Mouse (Mus musculus): Measurements from ENCODE around the gene Usp36.
A peak's percentile ranks its signal among the peaks of the same experiment; 100 is the strongest.

Gene Usp36

DNA sequence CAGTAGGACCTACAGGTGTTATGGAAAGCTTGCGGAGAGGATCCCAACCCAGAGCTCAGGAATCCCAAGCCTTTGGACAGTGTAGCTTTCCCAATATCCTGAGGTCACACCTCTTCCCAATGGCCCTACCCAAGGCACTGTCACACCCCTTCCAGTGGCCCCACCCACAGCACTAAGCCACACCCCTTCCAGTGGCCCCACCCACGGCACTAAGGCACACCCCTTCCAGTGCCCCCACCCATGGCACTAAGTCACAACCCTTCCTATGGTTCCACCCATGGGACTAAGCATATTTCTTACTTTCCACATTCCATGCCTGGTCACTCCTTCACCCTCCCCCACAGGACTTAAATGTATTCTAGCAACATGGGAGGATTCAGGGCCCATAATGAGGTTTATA lies 8.8 kb upstream of the Usp36 start:
- peak; percentile 32 for DNase-seq (ENCODE audit: low read depth, low spot score)

GRCm38 (mm10) chr11:118297967-118298366 lies 7.9 kb upstream of the Usp36 start:
- no peak for DNase-seq (ENCODE audit: low read depth, low spot score)

DNA sequence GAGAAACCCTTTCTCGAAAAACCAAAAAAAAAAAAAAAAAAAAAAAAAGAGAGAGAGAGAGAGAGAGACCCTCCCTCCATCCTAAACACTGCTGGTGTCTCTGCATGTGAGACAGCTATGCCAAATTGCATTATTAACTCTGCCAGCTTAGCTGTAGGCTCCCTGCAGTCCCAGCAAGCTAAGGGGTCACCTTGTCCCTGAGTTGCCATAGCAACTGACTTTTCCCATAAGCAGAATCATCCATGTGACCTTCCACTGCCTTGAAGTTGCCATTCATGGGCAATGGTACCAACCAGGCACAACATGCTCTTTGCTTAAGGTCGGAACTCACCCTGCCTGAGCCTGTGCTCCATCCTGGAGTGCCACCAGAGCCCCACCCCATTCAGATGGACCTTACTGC lies 5.0 kb upstream of the Usp36 start:
- no peak for DNase-seq (ENCODE audit: low read depth, low spot score)

GRCm38 (mm10) chr11:118292671-118293070 lies 2.6 kb upstream of the Usp36 start:
- no peak for DNase-seq (ENCODE audit: low read depth, low spot score)

- peak; percentile 61 for DNase-seq (ENCODE audit: low read depth, low spot score)
Measured at GRCm38 (mm10) chr11:118289562-118289961, 482 bp downstream of the Usp36 start.

GRCm38 (mm10) chr11:118289037-118289511 lies 970 bp downstream of the Usp36 start:
- peak; percentile 74 for DNase-seq (ENCODE audit: low read depth, low spot score)

- DNase-seq (ENCODE audit: low read depth, low spot score), result no peak
Measured at GRCm38 (mm10) chr11:118287573-118287972, 2.5 kb downstream of the Usp36 start.

GRCm38 (mm10) chr11:118286434-118286833 lies 3.6 kb downstream of the Usp36 start:
- no peak for DNase-seq (ENCODE audit: low read depth, low spot score)

DNA sequence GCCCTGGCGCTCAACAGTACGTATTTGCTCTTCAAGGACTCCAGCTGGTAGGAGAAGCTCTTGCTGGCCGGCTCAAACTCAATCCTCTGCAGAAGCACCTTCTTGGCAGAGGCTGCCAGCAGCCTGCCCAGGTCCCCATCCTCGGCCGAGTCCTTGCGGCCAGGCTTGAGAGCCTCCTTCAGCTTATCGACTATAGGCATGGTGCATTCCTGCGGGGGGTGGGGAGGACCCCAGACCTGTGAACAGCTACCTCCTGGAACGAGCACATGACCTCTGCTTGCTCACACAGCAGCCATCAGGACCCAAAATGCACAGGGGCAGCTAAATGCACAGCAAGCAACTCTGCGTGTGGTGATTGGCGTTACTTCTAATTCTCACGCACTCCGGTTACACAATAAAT lies 4.3 kb downstream of the Usp36 start:
- no peak for DNase-seq (ENCODE audit: low read depth, low spot score)

DNA sequence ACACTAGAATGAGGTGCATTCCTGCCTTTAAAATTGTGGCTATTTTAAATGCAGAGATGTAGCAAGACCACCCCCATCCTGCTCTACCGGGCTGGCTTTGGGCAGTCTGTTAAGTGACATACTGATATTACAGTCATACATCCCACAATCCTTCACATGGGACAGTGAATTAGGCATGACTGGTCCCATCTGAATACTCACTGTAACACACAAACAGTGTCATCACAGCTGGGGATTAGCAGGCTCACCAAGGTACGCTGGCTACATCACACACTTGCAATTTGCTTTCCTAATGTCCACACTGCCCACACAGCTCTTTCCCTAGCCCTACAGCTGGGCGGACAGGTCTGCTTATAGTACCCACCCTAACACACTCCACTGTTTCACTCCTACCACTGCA lies 9.8 kb downstream of the Usp36 start:
- no peak for DNase-seq (ENCODE audit: low read depth, low spot score)

- DNase-seq (ENCODE audit: low read depth, low spot score), result no peak
Measured at GRCm38 (mm10) chr11:118276328-118276727, 13.7 kb downstream of the Usp36 start.

DNA sequence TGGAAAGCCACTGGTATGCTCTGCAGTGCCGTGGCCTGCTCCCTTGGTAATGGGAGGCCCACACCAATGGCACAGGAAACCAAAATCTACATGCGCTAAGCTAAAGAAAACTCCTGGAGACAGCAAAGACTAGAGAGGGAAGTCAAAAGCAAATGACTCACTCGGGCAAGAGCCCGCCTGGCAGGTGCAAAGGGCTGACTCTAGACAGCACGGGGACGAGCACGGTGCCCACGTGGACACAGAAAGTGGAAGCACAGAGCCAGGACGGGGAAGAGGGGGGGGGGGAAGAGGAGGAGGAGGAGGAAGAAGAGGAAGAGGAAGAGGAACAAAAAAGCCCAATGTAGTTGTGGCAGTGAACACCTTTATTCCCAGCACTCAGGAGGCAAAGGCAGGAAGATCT lies 15.0 kb downstream of the Usp36 start:
- no peak for DNase-seq (ENCODE audit: low read depth, low spot score)

DNA sequence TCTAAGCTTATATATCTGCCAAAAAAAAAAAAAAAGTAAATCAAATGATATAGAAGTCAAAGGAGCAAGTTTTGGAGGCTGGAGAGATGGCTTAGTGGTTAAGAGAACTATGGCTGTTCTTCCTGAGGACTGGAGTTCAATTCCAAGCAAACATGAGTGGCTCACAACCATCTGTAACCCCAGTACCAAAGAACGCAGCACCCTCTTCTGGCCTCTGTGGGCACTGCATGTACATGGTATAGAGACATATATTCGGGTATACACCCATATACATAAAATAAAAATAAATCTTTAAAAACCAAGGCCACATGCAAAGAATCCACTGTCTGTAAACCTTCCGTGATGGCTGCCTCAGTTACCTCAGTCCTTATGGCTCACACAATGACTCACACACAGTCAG lies 20.2 kb downstream of the Usp36 start:
- peak; percentile 53 for DNase-seq (ENCODE audit: low read depth, low spot score)

DNA sequence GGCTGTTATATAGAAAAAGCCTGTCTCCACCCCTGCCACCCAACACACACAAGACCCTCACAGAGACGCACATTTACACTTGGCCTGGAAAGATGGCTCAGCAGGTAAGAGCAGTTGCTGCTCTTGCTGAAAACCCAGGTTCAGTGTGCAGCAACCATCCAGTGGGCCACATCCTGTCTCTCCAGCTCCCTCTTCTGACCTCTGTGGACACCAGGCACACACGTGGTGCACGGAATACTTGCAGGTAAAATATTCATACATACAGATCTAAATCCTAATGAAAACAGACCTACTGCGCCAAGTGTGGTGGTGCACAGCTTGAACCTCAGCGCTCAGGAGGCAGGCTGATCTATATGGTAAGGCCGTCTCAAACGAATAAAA lies 23.4 kb downstream of the Usp36 start:
- DNase-seq (ENCODE audit: low read depth, low spot score), result no peak

GRCm38 (mm10) chr11:118266044-118266665 lies 23.9 kb downstream of the Usp36 start:
- DNase-seq (ENCODE audit: low read depth, low spot score), result no peak

GRCm38 (mm10) chr11:118265621-118266020 lies 24.4 kb downstream of the Usp36 start:
- no peak for DNase-seq (ENCODE audit: low read depth, low spot score)

DNA sequence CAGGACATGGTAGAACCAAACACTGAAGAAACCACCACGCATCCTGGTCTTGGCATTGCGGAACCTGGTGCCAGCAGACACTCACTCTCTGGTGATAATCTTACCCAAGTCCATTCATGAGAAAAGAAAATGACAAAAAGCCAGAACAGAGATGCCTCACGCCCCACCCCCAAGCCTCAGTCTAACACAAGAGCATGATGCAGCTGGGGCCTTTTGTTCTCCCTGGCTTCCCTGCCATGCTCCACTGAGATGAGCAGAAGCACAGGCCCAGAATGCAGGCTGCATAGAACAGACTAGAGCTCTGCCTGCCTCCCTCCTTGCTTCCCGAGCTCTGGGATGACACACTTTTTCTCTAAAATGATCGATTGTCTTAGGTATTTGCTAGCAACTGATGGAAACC lies 26.9 kb downstream of the Usp36 start:
- no peak for DNase-seq (ENCODE audit: low read depth, low spot score)

DNA sequence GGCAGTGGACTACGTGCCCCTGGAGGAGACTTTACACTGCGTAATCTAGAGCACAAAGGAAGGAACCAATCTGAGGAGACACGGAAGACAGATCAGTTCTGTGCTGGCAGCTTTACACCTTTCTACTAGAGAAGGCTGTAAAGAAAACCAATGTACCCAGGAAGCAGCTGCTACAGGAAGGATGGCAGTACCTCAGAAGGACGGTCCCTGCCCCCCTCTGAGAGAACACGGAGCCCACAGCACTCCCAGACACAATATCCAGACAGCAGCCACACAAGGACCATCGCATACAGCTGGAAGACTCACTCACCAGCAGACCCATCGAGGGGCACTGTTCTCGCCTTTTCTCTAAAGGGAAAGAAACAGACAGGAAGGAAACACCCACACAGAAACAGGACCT lies 30.0 kb downstream of the Usp36 start:
- no peak for DNase-seq (ENCODE audit: low read depth, low spot score)

DNA sequence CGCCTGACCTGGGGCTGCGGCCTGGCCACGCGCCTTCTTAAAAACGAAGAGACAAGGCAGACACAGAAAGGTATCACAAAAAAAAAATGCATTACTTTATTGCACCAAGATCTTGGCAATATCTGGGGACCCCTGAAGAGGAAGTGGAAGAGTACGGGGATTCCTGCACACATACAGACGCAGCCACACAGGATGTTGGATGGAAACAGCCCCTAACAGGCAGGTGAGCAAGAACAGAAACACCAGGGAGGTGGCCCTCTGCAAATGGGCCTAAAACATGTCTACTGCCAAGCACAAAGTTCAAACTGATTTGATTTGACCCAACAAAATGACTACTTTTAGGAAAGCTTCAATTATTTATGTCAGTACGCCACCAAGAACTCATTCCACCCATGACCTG lies 30.5 kb downstream of the Usp36 start:
- DNase-seq (ENCODE audit: low read depth, low spot score), result no peak

- DNase-seq (ENCODE audit: low read depth, low spot score), result no peak
Measured at GRCm38 (mm10) chr11:118256371-118256770, 33.7 kb downstream of the Usp36 start.

DNA sequence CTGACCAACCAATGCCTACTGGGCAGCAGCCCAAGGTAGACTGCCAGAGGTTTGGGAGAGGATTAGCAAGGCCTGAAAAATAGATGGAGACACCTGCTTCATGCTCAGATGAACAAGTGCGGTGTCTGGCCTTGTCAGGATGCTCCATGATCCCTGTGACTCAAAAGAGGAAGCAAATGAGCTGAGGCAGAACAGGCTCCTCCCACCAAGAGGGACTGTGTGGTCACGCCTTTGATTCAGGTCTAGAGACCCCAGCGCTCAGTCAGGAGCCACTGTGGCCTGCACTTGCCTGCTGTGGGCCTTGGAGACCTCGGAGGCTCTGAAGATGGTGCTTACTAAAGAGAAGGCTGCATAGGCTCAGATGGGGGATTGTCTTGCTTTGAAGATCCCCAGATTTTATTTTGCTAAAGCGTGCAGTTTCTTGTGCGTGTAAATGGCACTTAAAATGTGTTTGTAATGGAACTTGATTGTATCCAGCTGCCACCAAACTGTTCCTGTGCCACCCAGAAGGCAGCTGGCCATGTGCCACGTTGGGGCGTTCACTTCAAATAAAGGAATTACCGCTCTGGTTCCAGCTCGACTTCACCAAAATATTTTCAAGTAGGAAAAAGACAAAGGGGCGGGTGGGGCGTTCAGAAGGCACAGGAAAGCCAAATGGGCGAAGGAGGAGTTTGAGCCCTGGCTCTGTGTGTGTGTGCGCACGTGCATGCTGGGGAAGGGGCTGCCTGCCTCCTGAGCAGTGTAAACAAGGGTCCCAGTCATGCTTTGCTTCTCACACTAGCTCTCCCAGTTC lies 35.7 kb downstream of the Usp36 start:
- no peak for DNase-seq (ENCODE audit: low read depth, low spot score)

- DNase-seq (ENCODE audit: low read depth, low spot score), result no peak
Measured at GRCm38 (mm10) chr11:118253447-118254158, 36.4 kb downstream of the Usp36 start.

- peak; percentile 57 for DNase-seq (ENCODE audit: low read depth, low spot score)
Measured at GRCm38 (mm10) chr11:118249012-118249383, 41.0 kb downstream of the Usp36 start.
